Mouse (Mus musculus) urinary bladder, postnatal 14 days (tissue): ENCODE measurements at regions not wholly inside any gene's neighbourhood (a gene's known extent, or its start where the extent isn't known, plus 50 kb on each side); places are given as distances from the start of the nearest gene placed in this dataset.
"Not testable (repeated sequence)": the region's sequence is repeated elsewhere in the genome, so short reads cannot be mapped to it uniquely, and the experiment has no call there.

ENCODE experiments used
- DNase-seq: peaks from one replicate; pipeline ENCODE4 v3.0.0; 2021; ENCODE audit warnings: low spot score

DNA sequence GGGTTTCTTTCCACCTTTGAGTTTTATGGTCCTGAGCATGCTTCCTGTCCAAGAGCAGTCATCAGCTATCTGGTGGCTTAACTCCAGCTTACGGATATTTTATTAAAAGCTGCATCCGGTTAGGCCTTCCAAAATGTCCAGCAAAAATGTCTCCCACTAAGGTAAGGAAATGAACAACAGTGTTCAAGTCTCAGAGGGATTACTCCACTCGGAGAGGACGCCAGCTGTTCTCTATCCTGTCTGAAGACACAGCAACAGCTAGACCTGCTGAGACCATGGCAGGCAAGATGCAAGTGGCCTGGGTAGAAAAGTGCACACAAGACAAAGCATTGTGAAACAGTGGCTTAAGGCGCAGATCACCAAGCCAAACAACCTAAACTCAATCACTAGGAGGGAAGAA lies 479.9 kb downstream of the Tns1 start:
- DNase-seq: no peak

- no peak for DNase-seq
Measured at GRCm38 (mm10) chr1:73643431-73643830, 480.8 kb downstream of the Tns1 start.

DNA sequence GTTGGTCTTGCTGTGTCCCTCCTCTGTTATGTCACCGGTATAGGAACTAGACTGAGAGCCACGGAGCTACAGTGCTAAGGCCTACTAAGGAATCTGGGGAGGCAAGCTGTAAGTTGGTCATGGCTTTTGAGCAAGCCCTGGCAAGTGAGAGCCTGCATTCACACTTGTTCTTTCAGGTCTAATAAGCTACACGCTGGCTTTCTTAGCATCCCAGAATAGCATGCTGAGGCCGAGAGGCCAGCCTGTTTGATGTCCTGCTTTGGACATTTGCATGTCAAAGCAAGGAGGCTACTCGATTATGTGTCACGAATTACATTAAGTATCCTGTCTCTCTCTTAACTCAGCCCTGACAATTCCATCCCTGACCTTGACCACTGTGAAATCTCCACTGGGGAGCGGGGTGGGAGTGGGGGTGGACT lies 481.5 kb downstream of the Tns1 start:
- DNase-seq: peak; percentile 55

DNA sequence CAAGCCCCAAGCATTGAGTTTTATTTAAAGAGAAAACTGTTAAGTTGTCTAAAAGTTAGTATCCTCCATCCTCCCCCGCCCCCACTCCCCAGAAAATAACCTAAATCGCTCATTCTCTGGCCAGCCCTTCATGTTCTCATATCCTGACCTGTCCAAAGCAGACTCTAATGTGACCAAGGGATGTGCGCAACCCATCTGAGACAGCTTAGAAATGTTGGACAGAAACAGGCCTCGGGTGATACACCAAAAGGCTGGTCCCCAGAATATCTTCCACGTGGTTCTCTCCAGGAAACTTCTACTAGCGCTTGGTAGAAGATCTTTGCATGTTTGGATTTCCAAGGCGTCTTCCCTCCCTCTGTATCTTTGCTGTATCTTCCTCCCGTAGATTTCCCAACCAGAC lies 482.8 kb downstream of the Tns1 start:
- no peak for DNase-seq

GRCm38 (mm10) chr1:73640726-73641451 lies 483.4 kb downstream of the Tns1 start:
- DNase-seq: no peak

- DNase-seq: no peak
Measured at GRCm38 (mm10) chr1:73635709-73636108, 488.5 kb downstream of the Tns1 start.

GRCm38 (mm10) chr1:73634871-73635270 lies 489.4 kb downstream of the Tns1 start:
- no peak for DNase-seq

- no peak for DNase-seq
Measured at GRCm38 (mm10) chr1:73633071-73633470, 491.2 kb downstream of the Tns1 start.

- no peak for DNase-seq
Measured at GRCm38 (mm10) chr1:73630363-73630762, 493.9 kb downstream of the Tns1 start.

DNA sequence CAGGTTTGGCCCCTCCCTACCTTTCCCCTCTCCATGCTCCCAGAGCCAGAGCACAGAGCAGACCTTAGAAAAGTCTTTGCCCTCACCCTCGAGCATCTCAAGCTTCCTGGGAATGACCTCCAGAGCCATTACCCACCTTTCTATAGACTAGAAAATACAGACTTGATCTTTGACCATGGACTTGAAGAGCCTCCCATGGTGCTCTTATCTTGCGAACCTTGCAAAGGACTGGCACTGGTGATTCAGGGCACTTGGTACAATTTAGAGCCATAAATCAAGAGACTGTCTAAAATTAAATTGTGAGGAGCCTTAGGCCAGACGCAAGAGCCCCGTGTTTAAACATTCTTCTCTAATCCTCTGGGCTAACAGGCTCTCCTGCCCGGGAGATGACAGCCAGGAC lies 498.9 kb downstream of the Tns1 start:
- no peak for DNase-seq

DNA sequence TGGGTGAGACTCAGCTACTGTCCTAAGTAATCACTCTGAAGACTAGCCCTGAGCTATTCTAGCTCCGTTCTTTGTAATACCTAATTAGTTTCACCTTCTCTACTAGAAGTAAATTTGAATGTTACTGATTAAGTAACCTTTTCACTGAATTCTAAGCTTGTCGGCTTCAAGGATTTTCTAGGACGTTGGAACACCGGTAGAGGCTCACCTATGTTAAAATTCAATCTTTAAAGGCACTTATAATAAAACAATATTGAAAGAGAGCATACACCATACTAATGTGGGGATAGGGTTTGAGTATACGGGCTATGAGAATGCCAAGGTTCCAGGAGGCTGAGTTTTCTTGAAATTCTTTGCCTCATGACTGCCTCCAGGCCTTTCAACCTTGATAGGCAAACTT lies 503.1 kb downstream of the Tns1 start:
- not testable (repeated sequence) for DNase-seq

GRCm38 (mm10) chr1:73618551-73619170 lies 505.6 kb downstream of the Tns1 start:
- peak; percentile 64 for DNase-seq

GRCm38 (mm10) chr1:73593653-73594385 lies 530.4 kb downstream of the Tns1 start:
- no peak for DNase-seq

DNA sequence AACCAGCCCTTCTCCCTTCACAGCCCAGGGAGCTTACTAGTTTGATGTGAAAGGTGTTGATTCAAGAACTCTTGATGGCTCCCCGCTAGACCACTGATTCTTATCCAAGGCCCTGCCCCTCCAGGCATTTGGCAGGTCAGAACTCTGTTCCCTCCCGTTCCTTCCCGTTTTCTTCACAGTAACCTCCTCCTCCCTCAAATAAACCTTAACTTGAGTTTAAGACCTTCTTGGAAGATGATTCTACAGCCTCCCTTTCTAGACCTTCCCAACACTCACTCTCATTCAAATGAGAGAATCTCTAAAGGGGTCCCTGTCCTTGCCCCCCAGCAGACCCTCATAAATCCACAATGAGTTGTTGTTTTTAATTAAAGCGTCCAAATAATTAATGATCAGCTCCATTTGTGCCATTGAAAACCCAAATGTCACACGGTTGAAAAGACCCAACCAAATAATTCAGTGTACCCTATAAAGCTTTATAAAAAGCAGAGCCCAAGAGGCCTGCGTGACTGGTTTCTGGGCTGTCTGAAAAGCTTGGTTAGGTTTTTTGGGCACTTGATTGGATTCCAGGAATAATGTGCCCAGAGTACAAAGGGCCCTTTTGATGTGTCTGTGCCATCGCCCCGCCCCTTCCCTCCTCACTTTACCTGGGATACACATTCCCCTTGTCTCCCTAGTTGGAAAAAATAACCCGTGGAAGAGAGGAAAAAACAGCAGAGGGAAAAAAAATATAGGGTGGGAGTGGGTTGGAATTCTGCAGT lies 532.7 kb downstream of the Tns1 start:
- no peak for DNase-seq

DNA sequence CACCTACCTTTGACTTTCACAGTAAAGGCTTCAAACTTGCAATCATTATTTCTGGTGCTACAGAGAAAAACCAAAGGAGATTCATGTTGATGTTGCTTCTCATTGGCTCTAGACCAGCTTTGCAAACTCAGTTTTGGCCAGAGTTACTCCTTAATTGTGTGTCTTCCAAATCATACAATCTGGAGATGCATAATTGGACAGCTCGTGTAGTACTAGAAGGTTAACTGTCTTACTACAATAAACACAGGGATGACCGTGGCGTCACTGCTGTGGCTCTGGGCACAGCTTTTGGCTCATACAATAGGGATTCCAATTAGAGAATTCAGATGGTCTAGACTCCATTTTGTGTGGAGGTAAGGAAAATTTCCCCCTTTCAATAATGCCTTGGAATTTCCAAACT lies 544.6 kb downstream of the Tns1 start:
- DNase-seq: no peak

- DNase-seq: no peak
Measured at GRCm38 (mm10) chr1:73577019-73577418, 547.2 kb downstream of the Tns1 start.

DNA sequence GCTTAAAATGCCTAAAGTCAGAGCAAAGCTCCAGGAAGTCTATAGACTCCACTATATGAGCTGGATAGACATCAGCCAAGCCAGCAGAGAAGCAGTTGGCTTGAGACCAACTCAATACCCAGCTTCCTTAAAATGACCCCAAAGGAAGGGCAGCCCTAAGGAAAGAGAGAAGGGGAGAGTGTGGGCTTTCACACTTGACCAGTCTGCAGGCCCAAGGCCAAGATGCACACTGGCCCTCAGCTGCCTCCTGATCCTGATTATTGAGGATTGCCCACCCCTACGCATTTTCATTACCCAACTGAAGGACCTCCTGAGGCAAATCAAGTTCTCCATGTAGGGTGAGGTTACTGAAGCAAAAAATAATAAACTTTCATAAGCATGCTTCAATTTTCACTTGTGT lies 548.6 kb downstream of the Tns1 start:
- DNase-seq: no peak

DNA sequence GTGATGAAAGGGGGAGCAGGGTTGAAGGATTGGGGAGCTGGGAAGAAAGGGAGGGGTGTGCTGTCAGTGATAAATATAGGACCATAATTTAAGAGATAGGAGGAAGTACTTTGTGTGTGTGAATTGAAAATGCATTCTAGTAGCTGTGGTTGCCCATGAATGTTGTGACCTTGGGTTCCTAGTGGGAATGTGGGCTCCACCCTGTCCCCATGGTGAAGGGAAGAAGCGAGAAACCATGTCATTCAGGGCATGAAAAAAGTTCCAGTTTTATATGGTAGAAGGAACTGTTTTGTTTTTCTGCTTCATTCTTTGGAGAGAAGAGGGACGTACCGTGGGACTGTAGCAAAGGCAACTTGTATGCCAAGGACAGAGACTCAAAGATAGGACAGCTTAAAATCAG lies 553.3 kb downstream of the Tns1 start:
- DNase-seq: no peak

DNA sequence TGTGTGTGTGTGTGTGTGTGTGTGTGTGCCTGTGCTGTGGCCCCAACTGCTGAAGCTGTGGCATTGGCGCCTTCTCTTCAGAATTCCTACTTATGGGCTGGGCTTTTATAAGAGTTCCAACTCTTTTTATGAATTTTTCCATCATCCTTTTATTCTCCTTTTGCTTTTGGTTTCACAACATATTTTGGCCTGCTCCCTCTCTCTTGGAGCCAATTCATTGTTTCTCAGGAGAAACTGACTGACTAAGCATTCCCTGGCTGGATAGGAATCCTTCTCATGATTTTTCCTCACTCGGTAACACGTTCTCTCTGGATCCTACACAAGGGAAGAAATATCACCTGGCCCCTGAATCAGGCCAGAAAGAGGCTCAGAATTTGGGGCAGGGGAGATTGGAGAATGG lies 551.1 kb upstream of the Tnp1 start:
- no peak for DNase-seq

- no peak for DNase-seq
Measured at GRCm38 (mm10) chr1:73560594-73560993, 544.9 kb upstream of the Tnp1 start.

DNA sequence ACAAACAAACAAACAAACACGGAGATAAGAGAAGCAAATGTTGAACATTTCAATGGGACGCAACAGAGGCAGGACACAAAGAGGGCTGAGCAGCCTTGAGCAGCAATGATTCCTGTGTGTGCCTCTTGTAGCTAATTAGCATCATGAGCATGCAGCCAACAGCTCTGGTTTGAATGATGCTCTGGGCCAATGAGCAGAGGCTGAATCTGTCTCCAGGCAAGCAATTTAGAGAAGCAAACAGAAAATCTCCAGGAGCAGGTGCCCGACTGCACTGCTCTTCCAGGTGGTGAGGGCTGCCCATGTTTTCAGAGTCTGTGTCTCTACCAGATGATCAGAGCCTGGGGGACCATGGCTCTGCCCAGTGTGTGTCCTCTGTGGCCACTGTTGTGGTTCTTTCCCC lies 532.2 kb upstream of the Tnp1 start:
- DNase-seq: no peak

GRCm38 (mm10) chr1:73545401-73545800 lies 529.7 kb upstream of the Tnp1 start:
- no peak for DNase-seq

- DNase-seq: no peak
Measured at GRCm38 (mm10) chr1:73541371-73541770, 525.7 kb upstream of the Tnp1 start.
